Mouse (Mus musculus) CD4-positive, CD25-positive, alpha-beta regulatory T cell, adult 4 months (primary cell): ENCODE results near the gene Flot1. TPM values are rescaled to one million over a fixed set of nuclear protein-coding genes. Genes with fewer than 3 reads are reported as not detected.

ENCODE experiments used
- ATAC-seq: one replicate; pipeline ENCODE4 v1.8.0; 2017
- polyA plus RNA-seq, 2 experiments: library from polyadenylated mRNA; unstranded; fragments of 100-300 nt; shearing (Covaris generic); gene quantifications; one replicate each; pipeline ENCODE4 v1.2.1; 2017

The Flot1 gene
- polyA plus RNA-seq, 2 experiments from 2014 or later = 24.3 to 30.7 TPM

DNA sequence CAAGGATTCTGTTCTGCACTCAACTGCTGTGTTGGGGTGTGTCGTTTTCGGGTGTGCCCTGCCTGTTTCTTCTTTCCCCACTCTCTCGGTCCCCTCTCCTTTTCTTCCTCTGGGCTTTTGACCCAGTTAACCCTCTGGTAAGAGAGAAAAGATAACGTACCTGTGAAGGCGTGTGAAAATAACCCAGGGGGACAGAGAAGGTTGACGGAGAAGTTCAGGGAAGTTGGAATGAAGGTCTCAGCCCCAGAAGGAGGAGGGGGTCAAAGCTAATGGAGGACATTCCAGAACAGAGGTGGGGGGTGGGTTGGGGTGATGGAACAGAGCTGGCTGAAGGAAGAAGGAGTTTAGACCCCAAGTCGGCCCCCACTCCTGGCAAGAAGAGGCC is 45.9 kb downstream of the Flot1 start:
- ATAC-seq = no peak

DNA sequence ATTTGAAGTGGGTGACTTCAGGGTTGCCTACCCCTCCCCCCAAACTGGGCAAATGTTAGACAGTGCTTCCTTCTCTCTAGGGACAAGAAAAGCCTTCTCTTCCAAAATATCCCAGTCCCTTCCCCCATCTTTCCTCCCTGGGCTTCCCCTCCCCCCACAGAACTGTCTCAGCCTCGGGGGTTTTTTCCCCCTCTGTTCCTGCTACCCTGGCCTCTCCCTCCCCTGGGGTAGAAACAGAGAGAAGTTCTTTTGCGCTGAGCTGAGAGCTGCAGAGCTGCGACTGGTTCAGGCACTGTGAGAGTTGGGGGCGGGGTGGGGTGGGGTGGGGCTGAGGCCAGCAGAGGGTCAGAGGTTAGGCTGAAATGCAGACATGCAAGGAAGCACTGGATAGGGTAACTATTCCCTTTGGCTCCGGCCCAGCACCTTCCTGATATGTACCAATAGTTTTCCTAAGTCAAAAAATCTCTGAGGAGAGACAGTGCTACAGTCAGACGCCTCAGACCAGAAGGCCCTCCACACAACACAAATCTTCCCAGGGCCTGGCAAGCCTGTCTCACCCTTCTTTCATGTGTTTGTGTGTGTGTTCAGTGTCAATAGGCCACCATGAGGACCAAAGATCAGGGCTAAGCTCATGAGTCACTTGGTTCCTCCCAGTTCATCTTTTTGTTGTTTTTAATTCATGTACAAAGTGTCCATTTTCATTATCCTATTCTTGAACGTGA is 46.5 kb downstream of the Flot1 start:
- ATAC-seq = no peak

- ATAC-seq = peak; percentile 70
These were observed 47.3 kb downstream of the Flot1 start for GRCm38 (mm10) chr17:35870151-35870883.

GRCm38 (mm10) chr17:35870884-35871696 is 48.1 kb downstream of the Flot1 start:
- ATAC-seq = no peak

- peak; percentile 25 for ATAC-seq
These were observed 50.9 kb downstream of the Flot1 start for GRCm38 (mm10) chr17:35873774-35874519.

DNA sequence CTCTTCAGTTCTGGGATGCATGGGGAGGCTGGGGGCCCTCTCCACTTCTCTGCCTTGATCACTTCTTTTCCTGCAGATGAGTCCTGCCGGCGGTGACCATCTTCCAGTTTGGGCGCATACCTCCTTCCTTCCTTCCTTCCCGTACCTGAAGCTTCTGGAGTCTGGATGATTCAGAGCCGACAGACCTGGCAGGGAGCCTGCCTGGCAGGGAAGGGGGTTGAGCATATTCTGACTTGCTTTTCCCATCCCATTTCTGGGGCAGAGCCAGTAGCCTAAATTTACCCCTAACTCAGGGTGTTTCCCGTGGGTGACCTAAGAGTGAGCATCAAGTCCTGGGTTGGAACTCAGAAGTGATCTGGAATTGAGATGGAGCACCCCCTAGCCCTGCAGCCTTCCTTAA is 51.7 kb downstream of the Flot1 start:
- ATAC-seq = no peak

DNA sequence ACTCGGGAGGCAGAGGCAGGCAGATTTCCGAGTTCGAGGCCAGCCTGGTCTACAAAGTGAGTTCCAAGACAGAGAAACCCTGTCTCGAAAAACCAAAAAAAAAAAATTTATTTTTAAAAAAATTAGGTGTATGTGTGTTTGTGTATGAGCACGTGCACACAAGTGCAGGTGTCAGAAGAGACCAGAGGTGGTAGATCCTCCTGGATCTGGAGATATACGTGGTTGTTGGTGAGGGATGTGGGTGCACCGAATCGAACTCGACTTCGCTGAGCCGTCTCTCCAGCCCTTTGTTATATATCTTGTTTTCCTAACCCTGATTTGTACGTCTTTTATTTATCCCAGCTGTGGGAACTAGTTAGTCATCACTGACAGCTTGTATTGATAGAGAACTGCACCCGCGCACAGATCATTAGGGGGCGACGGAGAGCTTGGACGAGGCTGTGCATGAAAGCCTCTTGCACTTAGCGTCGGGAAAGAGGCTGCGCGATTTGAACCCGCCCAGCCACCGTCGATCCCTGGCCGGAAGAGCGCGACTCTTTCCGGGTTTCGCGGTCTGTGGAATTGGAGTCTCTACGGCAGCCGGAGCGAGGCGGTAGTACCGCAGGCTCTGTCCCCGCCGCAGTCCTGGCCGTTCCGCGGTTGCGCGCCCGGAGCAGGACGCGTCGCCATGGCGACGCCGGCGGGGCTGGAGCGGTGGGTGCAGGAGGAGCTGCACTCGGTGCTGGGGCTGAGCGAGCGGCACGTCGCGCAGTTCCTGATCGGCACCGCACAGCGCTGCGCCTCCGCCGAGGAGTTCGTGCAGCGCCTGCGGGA is 56.4 kb downstream of the Flot1 start, which contains the start of gene Dhx16:
Gene Dhx16, plus strand, starts transcription at position 575 of the 813 bp plus-strand sequence.
- ATAC-seq = peak; percentile 95

Other genes starting within 250 kb of the Flot1 start
- gene Sfta2, start 221.7 kb upstream of the Flot1 start, polyA plus RNA-seq = not detected
- not detected for gene Gm9573, start 196.6 kb upstream of the Flot1 start, polyA plus RNA-seq
- under 1 TPM; 0.16 to 0.46 TPM for gene Mucl3, start 179.5 kb upstream of the Flot1 start, polyA plus RNA-seq
- 10 to 100 TPM; 11.1 to 15.2 TPM for gene Vars2, start 155.6 kb upstream of the Flot1 start, polyA plus RNA-seq
- gene Gtf2h4, start 149.5 kb upstream of the Flot1 start, polyA plus RNA-seq = 10 to 100 TPM; 28.3 to 37.7 TPM
- under 1 TPM; 0.65 TPM for gene Ddr1, start 118.6 kb upstream of the Flot1 start, polyA plus RNA-seq
- gene Ier3, start 1.5 kb upstream of the Flot1 start, polyA plus RNA-seq = 1 to 10 TPM; 1.1 to 1.9 TPM
- gene Tubb5, start 15.1 kb downstream of the Flot1 start, polyA plus RNA-seq = 100 to 1,000 TPM; 564 to 602 TPM
- gene Mdc1, start 18.3 kb downstream of the Flot1 start, polyA plus RNA-seq = 10 to 100 TPM; 10.9 to 13.2 TPM
- 10 to 100 TPM; 35.5 to 43.5 TPM for gene Nrm, start 38.1 kb downstream of the Flot1 start, polyA plus RNA-seq
- gene Ppp1r18, start 42.4 kb downstream of the Flot1 start, polyA plus RNA-seq = 100 to 1,000 TPM; 222 to 223 TPM
- gene Dhx16, start 56.6 kb downstream of the Flot1 start, polyA plus RNA-seq = 10 to 100 TPM; 13.4 to 39.3 TPM
- 10 to 100 TPM; 12.6 to 15.3 TPM for gene 2310061I04Rik, start 74.2 kb downstream of the Flot1 start, polyA plus RNA-seq
- 10 to 100 TPM; 10.3 to 16.9 TPM for gene Atat1, start 86.8 kb downstream of the Flot1 start, polyA plus RNA-seq
- 10 to 100 TPM; 59.8 to 82.8 TPM for gene Mrps18b, start 93.2 kb downstream of the Flot1 start, polyA plus RNA-seq
- 10 to 100 TPM; 44.9 to 53.5 TPM for gene Ppp1r10, start 93.2 kb downstream of the Flot1 start, polyA plus RNA-seq
- gene Abcf1, start 146.5 kb downstream of the Flot1 start, polyA plus RNA-seq = 100 to 1,000 TPM; 122 to 174 TPM
- gene Gnl1, start 156.6 kb downstream of the Flot1 start, polyA plus RNA-seq = 1 to 10 TPM; 8.1 to 9.2 TPM
- 10 to 100 TPM; 16.5 to 17.6 TPM for gene Prr3, start 157.0 kb downstream of the Flot1 start, polyA plus RNA-seq
- gene H2-T24, start 197.3 kb downstream of the Flot1 start, polyA plus RNA-seq = 10 to 100 TPM; 31.2 to 45.1 TPM
- gene H2-T23, start 209.6 kb downstream of the Flot1 start, polyA plus RNA-seq = 1,000 to 10,000 TPM in 1 of 2 experiments, 100 to 1,000 TPM in 1; 829 to 1,151 TPM
- gene H2-T22, start 219.5 kb downstream of the Flot1 start, polyA plus RNA-seq = 100 to 1,000 TPM; 407 to 526 TPM
- gene Gm6034, start 219.7 kb downstream of the Flot1 start, polyA plus RNA-seq = under 1 TPM in 1 of 2 experiments, not detected in 1; 0.66 TPM
- gene Gm11127, start 235.1 kb downstream of the Flot1 start, polyA plus RNA-seq = not detected